Mouse (Mus musculus) stomach, embryonic 16.5 days (tissue): ENCODE measurements around the gene Lhfpl3. TPM values are rescaled to one million over a fixed set of nuclear protein-coding genes. Genes with fewer than 3 reads are reported as not detected.

ENCODE experiments used
- ATAC-seq: fragments of 200-750 bp; cut with Nextera tagmentation; 2 replicates; pipeline ENCODE4 v1.8.0; 2017; ENCODE audit warnings: moderate number of reproducible peaks, moderate TSS enrichment; ENCODE audit not compliant: insufficient read depth, low FRiP score
- H3K27ac ChIP-seq: fragments of 300-500 bp; sonication (generic); 2 replicates; pipeline ENCODE4 v1.5.1; 2014; ENCODE audit warnings: low read length
- H3K27me3 ChIP-seq: fragments of 300-500 bp; sonication (generic); 2 replicates; pipeline ENCODE4 v1.6.1; 2014; ENCODE audit warnings: low read length, control low read depth, mixed read lengths; ENCODE audit not compliant: control insufficient read depth, insufficient read depth
- H3K36me3 ChIP-seq: fragments of 300-500 bp; sonication (generic); 2 replicates; pipeline ENCODE4 v1.6.1; 2014; ENCODE audit warnings: low read length; ENCODE audit not compliant: control insufficient read depth, insufficient read depth
- H3K4me1 ChIP-seq: fragments of 300-500 bp; sonication (generic); 2 replicates; pipeline ENCODE4 v1.6.1; 2014; ENCODE audit warnings: low read length, control low read depth, mixed read lengths; ENCODE audit not compliant: control insufficient read depth, insufficient read depth
- H3K4me2 ChIP-seq: fragments of 300-500 bp; sonication (generic); 2 replicates; pipeline ENCODE4 v1.6.1; 2014; ENCODE audit warnings: low read depth, low read length, mixed read lengths
- H3K4me3 ChIP-seq: fragments of 300-500 bp; sonication (generic); replicated peaks from 2 replicates; pipeline ENCODE4 v1.5.1; 2014; ENCODE audit warnings: mild to moderate bottlenecking, low read length
- H3K9ac ChIP-seq: fragments of 300-500 bp; sonication (generic); 2 replicates; pipeline ENCODE4 v1.6.1; 2014; ENCODE audit warnings: low read length
- H3K9me3 ChIP-seq: fragments of 300-500 bp; sonication (generic); replicated peaks from 2 replicates; pipeline ENCODE4 v1.6.1; 2016; ENCODE audit warnings: low read length, control low read depth; ENCODE audit not compliant: control insufficient read depth
- WGBS: fragments of 180-500 bp; shearing (Covaris S2); extraction: QIAGEN DNeasy Blood & Tissue Kit; methylation state at CpG from one replicate; pipeline ENCODE4 v1.1.7; 2014; 5-methylcytosine and 5-hydroxymethylcytosine counted together
- polyA plus RNA-seq: library from polyadenylated mRNA; unstranded; fragments of >200 nt; fragmentation: Nextera tagmentation; extraction: Ambion mirVana; gene quantifications from 2 replicates; pipeline ENCODE4 v1.2.1, GENCODE M21; 2015

Gene Lhfpl3
- polyA plus RNA-seq, 1 experiment from 2014 or later: 0.22 TPM

- WGBS: 61% methylated on average over 7 of the region's 7 CpGs
- Histone ChIP-seq H3K9me3 (no peaks in the 10 kb centered on the region), H3K4me3 (no peak overlapping the region), H3K27me3 (no peaks in the 10 kb centered on the region), H3K4me1 (no peaks in the 10 kb centered on the region), H3K36me3 (no peaks in the 10 kb centered on the region), H3K27ac (no peak overlapping the region), H3K9ac (no peak overlapping the region), H3K4me2 (no peak overlapping the region)
- no peak for ATAC-seq
Observed at GRCm38 (mm10) chr5:23049083-23049663, 303.3 kb downstream of the Lhfpl3 start.

DNA sequence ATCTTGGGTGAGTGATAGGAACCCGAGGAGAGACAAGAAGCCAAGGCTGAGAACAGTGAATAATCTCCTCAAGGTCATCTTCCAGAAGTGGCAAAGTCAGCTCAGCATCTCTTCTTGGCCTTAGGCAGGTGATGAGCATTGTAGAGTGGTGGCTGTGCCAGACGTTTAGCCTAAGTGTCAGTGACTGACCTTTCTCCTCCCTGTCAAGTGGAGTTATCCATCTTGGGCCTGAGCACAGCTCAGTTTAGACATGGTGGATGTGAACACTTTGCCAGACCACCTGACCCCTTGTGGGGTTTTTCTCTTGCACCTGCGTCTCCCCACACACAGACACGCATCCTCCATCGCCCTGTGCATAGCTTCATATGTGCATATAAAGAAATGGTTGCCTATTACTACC, 305.6 kb downstream of the Lhfpl3 start:
- no peaks in the 10 kb centered on the region for H3K27me3 ChIP-seq
- H3K9ac ChIP-seq: no peak overlapping the region
- no peak overlapping the region for H3K4me3 ChIP-seq
- no peak for ATAC-seq
- H3K4me2 ChIP-seq: no peak overlapping the region
- H3K36me3 ChIP-seq: no peaks in the 10 kb centered on the region
- H3K9me3 ChIP-seq: no peaks in the 10 kb centered on the region
- 62% methylated on average over 5 of the region's 5 CpGs for WGBS
- no peaks in the 10 kb centered on the region for H3K4me1 ChIP-seq
- H3K27ac ChIP-seq: no peak overlapping the region

DNA sequence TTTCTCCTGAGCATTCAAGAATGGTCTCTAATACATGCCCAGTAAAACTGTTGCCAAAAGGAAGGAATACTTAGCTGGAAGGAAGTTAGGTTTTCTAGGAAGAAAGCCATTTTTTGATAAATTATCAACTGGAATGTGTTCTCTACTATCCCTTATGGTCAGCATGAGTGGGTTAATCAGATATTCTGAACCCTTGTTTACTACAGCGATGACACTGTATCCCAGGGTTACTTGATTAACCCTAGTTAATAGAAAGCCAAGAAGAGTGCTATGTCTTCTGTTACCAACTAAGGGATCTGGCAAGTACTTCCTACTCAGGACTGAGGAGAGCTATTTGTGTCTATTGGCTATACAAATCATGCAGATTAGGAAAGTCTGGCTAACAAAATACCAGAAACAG, 349.0 kb downstream of the Lhfpl3 start:
- H3K4me3 ChIP-seq: no peak overlapping the region
- H3K36me3 ChIP-seq: no peaks in the 10 kb centered on the region
- no peak overlapping the region for H3K9ac ChIP-seq
- no peaks in the 10 kb centered on the region for H3K27me3 ChIP-seq
- WGBS: 57% methylated on average over 1 of the region's 1 CpGs
- H3K4me2 ChIP-seq: no peak overlapping the region
- no peak overlapping the region for H3K27ac ChIP-seq
- no peaks in the 10 kb centered on the region for H3K4me1 ChIP-seq
- H3K9me3 ChIP-seq: no peaks in the 10 kb centered on the region
- ATAC-seq: no peak

DNA sequence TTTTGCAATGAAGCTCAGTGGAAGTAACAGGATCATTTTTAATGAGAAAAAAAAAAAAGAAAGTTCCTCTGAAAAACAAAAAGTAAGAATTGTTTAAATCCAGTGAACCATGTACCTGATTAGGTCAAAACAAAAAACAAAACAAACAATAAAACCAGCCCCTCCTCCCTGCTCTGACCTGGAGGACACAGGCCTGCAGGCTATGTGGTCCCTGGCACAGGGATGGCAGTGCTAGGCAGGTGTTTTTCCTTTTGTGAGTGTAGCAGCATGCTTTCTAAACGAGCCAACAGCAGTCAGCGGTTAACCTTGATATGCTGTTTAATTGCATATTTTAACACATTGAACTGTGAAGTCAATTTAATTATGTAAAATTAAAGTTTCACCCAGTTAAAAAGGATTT, 360.7 kb downstream of the Lhfpl3 start:
- H3K4me2 ChIP-seq: no peak overlapping the region
- 74% methylated on average over 2 of the region's 2 CpGs for WGBS
- ATAC-seq: no peak

DNA sequence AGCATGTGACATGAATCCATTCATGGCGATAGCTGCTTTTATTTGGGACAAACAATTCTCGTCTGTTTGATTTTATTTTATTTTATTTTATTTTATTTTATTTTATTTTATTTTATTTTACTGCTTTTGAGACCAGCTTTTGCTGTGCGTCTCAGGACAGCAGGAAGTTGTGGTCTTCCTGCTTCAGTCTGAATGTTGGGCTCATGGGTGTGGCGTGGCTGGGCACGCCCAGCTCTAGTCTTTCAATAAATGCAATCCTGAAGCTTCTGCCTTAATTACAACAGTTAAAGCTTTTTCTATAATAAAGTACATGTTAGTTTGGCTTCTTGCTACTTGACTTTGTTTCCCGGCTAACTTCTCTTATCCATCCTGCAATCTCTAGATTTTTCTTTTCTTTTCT, 365.4 kb downstream of the Lhfpl3 start:
- H3K4me1 ChIP-seq: no peaks in the 10 kb centered on the region
- no peaks in the 10 kb centered on the region for H3K36me3 ChIP-seq
- H3K27me3 ChIP-seq: no peaks in the 10 kb centered on the region
- no peak overlapping the region for H3K4me2 ChIP-seq
- H3K9me3 ChIP-seq: no peaks in the 10 kb centered on the region
- no peak overlapping the region for H3K27ac ChIP-seq
- ATAC-seq: no peak
- no peak overlapping the region for H3K9ac ChIP-seq
- WGBS: 81% methylated on average over 6 of the region's 6 CpGs
- no peak overlapping the region for H3K4me3 ChIP-seq

More for the DNA sequence above, 360.7 kb downstream of the Lhfpl3 start:
- no peaks in the 10 kb centered on the region for H3K9me3 ChIP-seq
- H3K27me3 ChIP-seq: no peaks in the 10 kb centered on the region
- no peak overlapping the region for H3K9ac ChIP-seq
- H3K4me1 ChIP-seq: no peaks in the 10 kb centered on the region
- H3K36me3 ChIP-seq: no peaks in the 10 kb centered on the region
- H3K4me3 ChIP-seq: no peak overlapping the region
- no peak overlapping the region for H3K27ac ChIP-seq

DNA sequence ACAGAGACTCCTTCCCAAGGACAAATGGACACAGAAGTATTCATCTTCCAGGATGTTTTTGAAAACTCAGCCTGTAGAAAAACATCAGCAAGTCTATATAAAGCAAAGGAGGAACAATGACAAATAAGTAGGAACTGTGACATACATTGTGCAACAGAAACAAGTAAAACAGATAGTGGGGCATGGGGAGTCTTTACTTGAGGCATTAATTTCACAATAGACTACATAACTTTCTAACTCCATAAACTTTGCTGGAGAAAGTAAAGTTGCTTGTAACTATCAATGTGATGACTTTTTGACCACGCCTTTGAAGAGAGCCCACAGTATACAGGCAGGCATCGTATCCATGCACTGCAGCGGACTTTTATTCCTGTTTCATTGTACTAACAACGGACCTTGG, 368.4 kb downstream of the Lhfpl3 start:
- Histone ChIP-seq H3K4me3 (no peak overlapping the region), H3K9me3 (no peaks in the 10 kb centered on the region), H3K9ac (no peak overlapping the region), H3K36me3 (no peaks in the 10 kb centered on the region), H3K27ac (no peak overlapping the region), H3K4me2 (no peak overlapping the region), H3K4me1 (no peaks in the 10 kb centered on the region), H3K27me3 (no peaks in the 10 kb centered on the region)
- ATAC-seq: no peak
- WGBS: 87% methylated on average over 4 of the region's 4 CpGs

DNA sequence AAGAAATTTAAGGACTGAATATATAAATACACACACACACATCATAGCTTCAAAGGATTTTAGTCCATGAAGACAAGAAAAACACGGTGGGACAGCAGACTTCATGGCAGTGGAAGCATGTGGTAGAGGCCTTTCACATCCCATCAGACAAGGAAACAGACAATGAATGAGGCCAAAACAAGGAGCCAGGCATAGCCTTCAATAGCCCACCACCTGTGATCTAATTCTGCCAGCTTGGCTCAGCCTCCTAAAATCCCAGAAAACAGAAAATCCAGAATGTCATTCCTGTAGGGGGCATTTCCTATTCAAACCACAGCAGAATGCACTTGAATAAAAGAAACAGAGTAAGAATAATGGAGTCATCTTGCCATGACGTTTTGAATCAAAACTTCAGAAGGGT, 381.0 kb downstream of the Lhfpl3 start:
- Histone ChIP-seq H3K4me1 (no peaks in the 10 kb centered on the region), H3K27me3 (no peaks in the 10 kb centered on the region), H3K36me3 (no peaks in the 10 kb centered on the region), H3K9me3 (no peaks in the 10 kb centered on the region), H3K4me3 (no peak overlapping the region), H3K4me2 (no peak overlapping the region), H3K9ac (no peak overlapping the region), H3K27ac (no peak overlapping the region)
- WGBS: 57% methylated on average over 2 of the region's 2 CpGs
- no peak for ATAC-seq

GRCm38 (mm10) chr5:23140183-23140921, 394.5 kb downstream of the Lhfpl3 start:
- no peaks in the 10 kb centered on the region for H3K36me3 ChIP-seq
- no peaks in the 10 kb centered on the region for H3K9me3 ChIP-seq
- no peaks in the 10 kb centered on the region for H3K4me1 ChIP-seq
- 80% methylated on average over 9 of the region's 9 CpGs for WGBS
- no peak overlapping the region for H3K4me2 ChIP-seq
- ATAC-seq: no peak
- no peaks in the 10 kb centered on the region for H3K27me3 ChIP-seq
- no peak overlapping the region for H3K4me3 ChIP-seq
- no peak overlapping the region for H3K27ac ChIP-seq
- H3K9ac ChIP-seq: no peak overlapping the region

- Histone ChIP-seq H3K4me3 (no peak overlapping the region), H3K27me3 (no peaks in the 10 kb centered on the region), H3K4me1 (no peaks in the 10 kb centered on the region), H3K27ac (no peak overlapping the region), H3K4me2 (no peak overlapping the region), H3K9me3 (no peaks in the 10 kb centered on the region), H3K36me3 (no peaks in the 10 kb centered on the region), H3K9ac (no peak overlapping the region)
- ATAC-seq: no peak
- WGBS: 72% methylated on average over 4 of the region's 4 CpGs
Observed at GRCm38 (mm10) chr5:23153210-23153609, 407.4 kb downstream of the Lhfpl3 start.
